Comparison of ENCODE assay signal across 10 mouse cellular contexts in the genomic region with DNA sequence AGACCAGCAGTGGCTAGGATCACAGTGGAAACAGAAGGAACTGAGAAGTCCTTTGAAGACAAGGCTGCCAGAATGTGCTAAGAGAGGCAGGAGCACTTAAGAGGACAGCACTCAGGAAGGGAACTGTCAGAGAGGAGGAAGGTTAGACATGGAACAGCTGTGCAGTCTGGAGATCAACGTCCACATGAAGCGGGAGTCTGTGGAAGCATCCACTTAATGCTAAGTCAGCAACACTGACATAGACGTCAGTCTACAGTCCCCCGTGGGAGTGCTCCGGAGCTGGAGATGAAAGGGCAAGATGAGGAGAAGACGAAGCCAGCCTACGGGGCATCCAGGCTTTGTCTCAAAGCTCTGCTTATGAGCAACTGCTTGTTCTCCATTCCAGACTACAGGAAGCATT. TPM values are rescaled to one million over a fixed set of nuclear protein-coding genes. Genes with fewer than 3 reads are reported as not detected.
DNase-seq lines count a peak whose midpoint lies in the region; ATAC-seq and TF ChIP-seq lines count a peak whose summit lies in the region.
"Had no signal": no experiment of that assay in that cellular context is flagged by ENCODE, and none has a peak within 500 bp of the region (broad histone marks: within the 10 kb centered on the region; RNA-seq: fewer than 3 reads in every experiment).

No protein-coding gene starts in this region.

- no peak overlapping the region for H3K9ac ChIP-seq in intestine, postnatal 0 days (ENCODE audit: low read depth, low read length)
- H3K9ac ChIP-seq: liver, embryonic 15.5 days had no signal

- no peaks in the 10 kb centered on the region for H3K9me3 ChIP-seq in intestine, postnatal 0 days (ENCODE audit: control insufficient read depth)
- H3K9me3 ChIP-seq: liver, embryonic 15.5 days had no signal

- no peaks in the 10 kb centered on the region for H3K27me3 ChIP-seq in intestine, postnatal 0 days (replicated peaks; ENCODE audit: control insufficient read depth, insufficient read depth, low read length)
- H3K27me3 ChIP-seq: liver, embryonic 15.5 days had no signal

- peak; percentile 81 for ATAC-seq in intestine, postnatal 0 days
- no peak for ATAC-seq in CD4-positive, CD25-positive, alpha-beta regulatory T cell, adult 4 months
- no peak for ATAC-seq in megakaryocyte-erythroid progenitor cell, adult 5-6 weeks (replicated peaks; ENCODE audit: low FRiP score, low TSS enrichment, poor library complexity, severe bottlenecking)

- H3K27ac ChIP-seq in intestine, postnatal 0 days (ENCODE audit: low read depth, low read length): peak overlapping the region; percentile 17
- H3K27ac ChIP-seq: liver, embryonic 15.5 days had no signal

- intact Hi-C loops in left cerebral cortex, postnatal 10 days (cut with DNase I): no loop called here

- no peak for TF ChIP-seq CTCF in intestine, postnatal 0 days (IDR thresholded peaks at IDR 0.05; ENCODE audit: low read depth)

- H3K4me1 ChIP-seq in intestine, postnatal 0 days (replicated peaks; ENCODE audit: control insufficient read depth, insufficient read depth, low read length): peaks cover 5% of the 10 kb centered on the region; the same call in 1 of the 2 replicates

- H3K4me3 ChIP-seq in intestine, postnatal 0 days (ENCODE audit: low read depth, low read length): no peak overlapping the region
- H3K4me3 ChIP-seq: liver, embryonic 15.5 days had no signal

- peak overlapping the region; percentile 3; the same call in 1 of the 2 replicates for H3K4me2 ChIP-seq in intestine, postnatal 0 days (replicated peaks; ENCODE audit: low read depth)
- H3K4me2 ChIP-seq: liver, embryonic 15.5 days had no signal

- peaks cover 3% of the 10 kb centered on the region; the same call in 1 of the 2 replicates for H3K36me3 ChIP-seq in intestine, postnatal 0 days (ENCODE audit: control insufficient read depth, insufficient read depth)

- peak; percentile 23 for DNase-seq in embryo, embryonic 10.5 days (ENCODE audit: low spot score)
- DNase-seq in embryo, embryonic 9.5 days (ENCODE audit: extremely low spot score): no peak
- DNase-seq in heart, adult 9 months (ENCODE audit: low spot score in 2 of 2): peak; percentile 20 to 35
- DNase-seq in lung, postnatal 36 days: peak; percentile 56
- no peak for DNase-seq in left cerebral cortex, postnatal 10 days (ENCODE audit: extremely low spot score in 1 of 2, low spot score in 2 of 2)
- DNase-seq: cerebellum, postnatal 10 days had no signal

- 16% methylated on average over 7 of the region's 7 CpGs for WGBS in intestine, postnatal 0 days

RNA-seq across cellular contexts. Expression of gene Ap1ar, which starts 10.2 kb away (rescaled TPM):
- 99.6 and 108 TPM in 2 replicates for polyA plus RNA-seq in intestine, postnatal 0 days (2015; fragmentation: Nextera tagmentation; extraction: Ambion mirVana)
- 10 to 100 TPM; 22.0 to 42.2 TPM for polyA plus RNA-seq in CD4-positive, CD25-positive, alpha-beta regulatory T cell, adult 4 months (2017; shearing (Covaris generic))
- 10 to 100 TPM; 70.6 to 76.0 TPM for total RNA-seq in left cerebral cortex, postnatal 10 days (2021)
- 93.2 and 102 TPM in 2 replicates for total RNA-seq in megakaryocyte-erythroid progenitor cell, adult 5-6 weeks (2014; fragmentation: Nextera tagmentation)
- total RNA-seq in megakaryocyte-erythroid progenitor cell, adult 5-6 weeks (2017): 109 and 114 TPM in 2 replicates

RNA-seq across cellular contexts. Expression of gene Tifa, which starts 37.5 kb away (rescaled TPM):
- 63.0 and 71.8 TPM in 2 replicates for polyA plus RNA-seq in intestine, postnatal 0 days (2015; fragmentation: Nextera tagmentation; extraction: Ambion mirVana)
- under 1 TPM in 1 of 2 experiments, not detected in 1; 0.38 TPM for polyA plus RNA-seq in CD4-positive, CD25-positive, alpha-beta regulatory T cell, adult 4 months (2017; shearing (Covaris generic))
- 1 to 10 TPM; 2.8 to 3.0 TPM for total RNA-seq in left cerebral cortex, postnatal 10 days (2021)
- total RNA-seq in megakaryocyte-erythroid progenitor cell, adult 5-6 weeks (2014; fragmentation: Nextera tagmentation): 34.5 and 36.0 TPM in 2 replicates
- 32.1 and 34.1 TPM in 2 replicates for total RNA-seq in megakaryocyte-erythroid progenitor cell, adult 5-6 weeks (2017)

RNA-seq across cellular contexts. Expression of gene Alpk1, which starts 46.8 kb away (rescaled TPM):
- 0.85 and 1.6 TPM in 2 replicates for polyA plus RNA-seq in intestine, postnatal 0 days (2015; fragmentation: Nextera tagmentation; extraction: Ambion mirVana)
- polyA plus RNA-seq in CD4-positive, CD25-positive, alpha-beta regulatory T cell, adult 4 months (2017; shearing (Covaris generic)): 1 to 10 TPM in 1 of 2 experiments, under 1 TPM in 1; 0.70 to 1.9 TPM
- total RNA-seq in left cerebral cortex, postnatal 10 days (2021): 1 to 10 TPM; 3.9 to 5.9 TPM
- 2.5 and 5.7 TPM in 2 replicates for total RNA-seq in megakaryocyte-erythroid progenitor cell, adult 5-6 weeks (2014; fragmentation: Nextera tagmentation)
- 3.7 and 6.8 TPM in 2 replicates for total RNA-seq in megakaryocyte-erythroid progenitor cell, adult 5-6 weeks (2017)

Comparison
In these comparisons a context has a peak if more than half of its experiments do, and no peak if none do; other contexts are left out.
1. DNase-seq: peak in embryo, embryonic 10.5 days (single experiment), heart, adult 9 months (2 of 2) and lung, postnatal 36 days (single experiment); none in embryo, embryonic 9.5 days (single experiment) and left cerebral cortex, postnatal 10 days (0 of 2).
2. RNA of gene Tifa, which starts 37.5 kb away (total RNA-seq): 32.1 to 36.0 TPM in megakaryocyte-erythroid progenitor cell, adult 5-6 weeks; 2.8 to 3.0 TPM in left cerebral cortex, postnatal 10 days; every median in the first group is over 4 times any median in the second.